Mouse (Mus musculus) forebrain, postnatal 0 days (tissue): ENCODE data around the gene Dmac2. TPM values are rescaled to one million over a fixed set of nuclear protein-coding genes. Genes with fewer than 3 reads are reported as not detected.

Experiments used
- ATAC-seq: fragments of 200-750 bp; cut with Nextera tagmentation; 2 replicates; pipeline ENCODE4 v1.8.0; 2017; ENCODE audit warnings: mild to moderate bottlenecking, moderate library complexity
- DNase-seq: peaks from one replicate; pipeline ENCODE4 v3.0.0-alpha.2; 2015
- H3K27ac ChIP-seq: fragments of 300-500 bp; sonication (generic); 2 replicates; pipeline ENCODE4 v1.5.1; 2014; ENCODE audit warnings: low read depth, mild to moderate bottlenecking, antibody characterized with exemption, low read length, moderate library complexity, mixed read lengths
- H3K27me3 ChIP-seq: fragments of 300-500 bp; sonication (generic); 2 replicates; pipeline ENCODE4 v1.6.1; 2014; ENCODE audit warnings: mild to moderate bottlenecking, low read length, mixed read lengths; ENCODE audit not compliant: insufficient read depth
- H3K36me3 ChIP-seq: fragments of 300-500 bp; sonication (generic); 2 replicates; pipeline ENCODE4 v1.6.1; 2014; ENCODE audit warnings: mild to moderate bottlenecking, moderate library complexity; ENCODE audit not compliant: insufficient read depth
- H3K4me1 ChIP-seq: fragments of 300-500 bp; sonication (generic); 2 replicates; pipeline ENCODE4 v1.6.1; 2014; ENCODE audit warnings: antibody characterized with exemption; ENCODE audit not compliant: insufficient read depth
- H3K4me2 ChIP-seq: fragments of 300-500 bp; sonication (generic); 2 replicates; pipeline ENCODE4 v1.6.1; 2014; ENCODE audit warnings: low read depth, mild to moderate bottlenecking, moderate library complexity
- H3K4me3 ChIP-seq: fragments of 300-500 bp; sonication (generic); 2 replicates; pipeline ENCODE4 v1.5.1; 2014; ENCODE audit warnings: low read depth, low read length, mixed read lengths
- H3K9ac ChIP-seq: fragments of 300-500 bp; sonication (generic); 2 replicates; pipeline ENCODE4 v1.6.1; 2014; ENCODE audit warnings: mild to moderate bottlenecking
- H3K9me3 ChIP-seq: fragments of 300-500 bp; sonication (generic); 2 replicates; pipeline ENCODE4 v1.6.1; 2016; ENCODE audit warnings: low read length
- CTCF ChIP-seq: sonication (generic); IDR thresholded peaks from 2 replicates; pipeline ENCODE4 v1.5.1; 2016; ENCODE audit warnings: antibody characterized with exemption, control low read depth, low read depth
- WGBS: fragments of 180-500 bp; shearing (Covaris S2); extraction: QIAGEN DNeasy Blood & Tissue Kit; methylation state at CpG from one replicate; pipeline ENCODE4 v1.1.7; 2014; 5-methylcytosine and 5-hydroxymethylcytosine counted together
- polyA plus RNA-seq: library from polyadenylated mRNA; unstranded; fragments of >200 nt; fragmentation: Nextera tagmentation; extraction: Ambion mirVana; gene quantifications from 2 replicates; pipeline ENCODE4 v1.2.1, GENCODE M21; 2015
- total RNA-seq: library from RNA; depleted of rRNA; stranded (reverse); fragments of >200 nt; gene quantifications from 2 replicates; pipeline ENCODE4 v1.2.3, GENCODE M21; 2014

Dmac2 gene
- total and polyA plus RNA-seq, 2 experiments from 2014 or later, result 40.6 to 45.8 TPM

DNA sequence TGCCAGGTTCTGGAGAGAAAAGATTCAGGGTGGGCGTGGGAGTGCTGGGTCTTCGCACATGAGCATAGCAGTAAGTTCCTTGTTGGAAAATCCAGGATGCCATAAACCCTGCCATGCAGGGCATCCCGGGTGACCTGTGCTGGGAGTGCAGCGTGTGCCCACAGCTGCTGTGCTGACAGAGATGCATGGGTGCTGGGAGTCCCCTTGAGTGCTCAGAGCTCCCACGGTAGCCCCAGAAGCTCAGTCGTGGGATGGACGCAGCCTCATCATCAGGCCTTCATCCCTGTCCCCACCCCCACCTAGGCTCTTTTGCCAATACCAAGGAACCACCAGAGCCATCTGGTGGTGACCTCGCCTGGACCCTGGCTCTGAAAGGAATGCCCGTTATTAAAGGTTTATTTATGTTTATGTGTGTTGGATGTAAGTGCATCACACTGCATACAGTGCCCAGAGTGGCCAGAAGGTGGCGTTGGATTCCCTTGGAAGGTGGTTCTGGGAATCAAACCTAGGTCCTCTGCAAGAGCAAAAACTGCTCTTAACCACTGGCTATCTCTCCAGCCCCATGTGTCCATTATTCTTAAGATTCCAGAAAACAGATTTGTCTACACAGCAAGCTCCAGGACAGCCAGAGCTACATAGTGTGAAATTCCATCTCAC, 6.5 kb downstream of the Dmac2 start:
- H3K4me2 ChIP-seq, result no peak overlapping the region
- no peak overlapping the region for H3K9ac ChIP-seq
- 74% methylated on average over 10 of the region's 10 CpGs for WGBS
- ATAC-seq (no peak), DNase-seq (peak; percentile 11)
- TF ChIP-seq CTCF, result peak; percentile 53
- H3K36me3 ChIP-seq, result peaks cover 43% of the 10 kb centered on the region
- no peaks in the 10 kb centered on the region for H3K9me3 ChIP-seq
- H3K4me1 ChIP-seq, result no peaks in the 10 kb centered on the region; the same call in 1 of the 2 replicates
- no peaks in the 10 kb centered on the region; the same call in 1 of the 2 replicates for H3K27me3 ChIP-seq
- H3K4me3 ChIP-seq, result no peak overlapping the region
- H3K27ac ChIP-seq, result no peak overlapping the region

DNA sequence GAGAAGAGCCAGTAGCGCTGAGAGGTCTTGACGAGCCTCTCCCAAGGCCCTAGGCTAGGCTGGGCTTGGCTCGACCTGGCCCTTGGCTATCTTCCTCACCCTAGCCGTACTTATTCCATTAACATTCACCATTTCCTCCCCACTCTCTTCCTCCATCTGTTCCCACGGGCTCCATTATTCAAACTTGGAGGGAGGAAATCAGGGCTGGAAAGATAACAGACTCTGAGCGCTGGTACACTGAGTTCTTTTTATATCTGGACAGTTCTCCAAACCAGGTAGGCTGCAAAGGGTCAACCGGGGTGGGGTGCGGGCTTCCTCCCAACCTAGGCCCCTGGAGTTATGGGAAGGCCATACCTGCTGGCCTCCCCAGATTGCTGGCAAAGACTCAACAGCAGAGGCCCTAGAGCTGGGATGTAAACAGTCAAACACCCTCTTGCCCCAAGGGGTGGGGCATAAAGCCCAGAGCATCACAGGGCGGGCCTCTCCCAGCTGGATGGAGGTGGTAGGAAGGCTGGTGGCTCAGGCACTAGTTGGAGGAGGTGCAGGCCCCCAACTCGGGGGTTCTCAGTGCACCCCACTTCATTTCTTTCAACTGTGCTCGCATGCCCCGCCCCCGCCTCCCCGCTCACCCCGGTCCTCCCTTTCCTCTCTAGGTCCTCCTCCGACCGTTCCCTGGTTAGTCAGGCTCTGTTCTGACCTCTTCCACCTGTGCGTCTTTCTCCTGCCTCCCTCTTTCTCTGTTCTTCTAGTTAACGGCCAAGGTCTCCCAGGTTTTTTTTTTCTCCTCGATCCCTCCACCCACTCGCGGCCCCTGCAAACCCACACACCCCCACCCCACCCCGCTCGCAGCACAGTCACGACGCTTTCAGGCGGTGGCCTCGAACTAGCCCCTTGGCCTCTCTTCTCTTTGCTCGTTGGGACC, 7.6 kb downstream of the Dmac2 start, which contains the start of gene B3gnt8:
Gene B3gnt8 (plus strand): TSS at position 146 of the 922 bp plus-strand sequence.
- H3K9me3 ChIP-seq, result no peaks in the 10 kb centered on the region
- H3K27ac ChIP-seq, result no peak within 1 kb of the TSS
- H3K4me2 ChIP-seq, result peak within 1 kb of the TSS; percentile 37
- no peaks in the 10 kb centered on the region; the same call in 1 of the 2 replicates for H3K27me3 ChIP-seq
- no peak for TF ChIP-seq CTCF
- H3K4me1 ChIP-seq, result no peaks in the 10 kb centered on the region; the same call in 1 of the 2 replicates
- WGBS, result 23% methylated on average over 27 of the region's 29 CpGs
- H3K9ac ChIP-seq, result peak within 1 kb of the TSS; percentile 28; the same call in 1 of the 2 replicates
- ATAC-seq (0 out of 2 replicates have a peak, but pooled peaks have one; percentile 6), DNase-seq (no peak)
- peak within 1 kb of the TSS; percentile 11; the same call in 1 of the 2 replicates for H3K4me3 ChIP-seq
- peaks cover 48% of the 10 kb centered on the region for H3K36me3 ChIP-seq

DNA sequence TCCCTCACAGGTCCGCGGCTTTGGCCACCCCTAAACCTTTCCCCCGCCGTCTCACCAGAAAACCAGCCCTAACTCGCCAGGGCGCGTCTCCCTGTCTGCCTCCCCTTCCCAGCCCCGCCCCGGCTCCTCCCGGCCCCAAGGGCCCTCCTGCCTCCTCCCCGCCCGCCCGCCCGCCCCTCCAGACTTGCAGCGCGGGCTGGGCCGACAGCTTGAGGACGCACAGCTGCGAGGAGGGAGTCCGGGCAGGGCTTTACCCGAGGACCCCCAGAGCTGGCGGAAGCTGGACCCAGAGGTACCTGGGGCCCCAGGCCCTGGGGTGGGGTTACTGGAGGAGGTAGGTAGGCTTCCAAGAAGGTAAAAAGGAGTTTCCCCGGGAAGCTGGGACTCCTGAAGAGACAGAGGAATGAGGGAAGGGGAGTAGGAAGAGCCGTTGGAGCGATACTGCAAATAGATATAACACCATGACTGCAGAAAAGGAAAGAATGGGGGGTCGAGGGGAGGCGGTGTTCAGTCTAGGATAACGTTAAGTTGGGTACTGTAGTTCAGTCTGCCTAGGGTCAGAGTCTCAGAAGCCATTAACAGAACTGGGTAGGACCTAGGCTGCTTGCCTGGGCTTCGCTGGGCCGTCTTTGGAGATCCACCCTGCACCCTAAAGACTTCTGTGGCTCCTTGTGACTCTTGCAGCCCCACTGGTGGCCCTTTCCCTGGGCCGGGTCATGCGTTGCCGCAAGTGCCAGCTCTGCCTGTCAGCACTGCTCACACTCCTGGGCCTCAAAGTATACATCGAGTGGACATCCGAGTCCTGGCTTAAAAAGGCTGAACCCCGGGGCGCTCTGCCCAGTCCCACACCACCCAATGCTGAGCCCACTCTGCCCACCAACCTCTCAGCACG, 8.5 kb downstream of the Dmac2 start:
- peak overlapping the region; percentile 37 for H3K4me2 ChIP-seq
- H3K27me3 ChIP-seq, result no peaks in the 10 kb centered on the region; the same call in 1 of the 2 replicates
- ATAC-seq, result peak; percentile 34; the same call in 1 of the 2 replicates
- peak overlapping the region; percentile 11; the same call in 1 of the 2 replicates for H3K4me3 ChIP-seq
- DNase-seq, result no peak
- peak overlapping the region; percentile 28; the same call in 1 of the 2 replicates for H3K9ac ChIP-seq
- H3K9me3 ChIP-seq, result no peaks in the 10 kb centered on the region
- H3K27ac ChIP-seq, result no peak overlapping the region
- whole genome bisulfite sequencing, result 21% methylated on average over 38 of the region's 38 CpGs
- no peaks in the 10 kb centered on the region; the same call in 1 of the 2 replicates for H3K4me1 ChIP-seq
- no peak for TF ChIP-seq CTCF
- H3K36me3 ChIP-seq, result peaks cover 47% of the 10 kb centered on the region

DNA sequence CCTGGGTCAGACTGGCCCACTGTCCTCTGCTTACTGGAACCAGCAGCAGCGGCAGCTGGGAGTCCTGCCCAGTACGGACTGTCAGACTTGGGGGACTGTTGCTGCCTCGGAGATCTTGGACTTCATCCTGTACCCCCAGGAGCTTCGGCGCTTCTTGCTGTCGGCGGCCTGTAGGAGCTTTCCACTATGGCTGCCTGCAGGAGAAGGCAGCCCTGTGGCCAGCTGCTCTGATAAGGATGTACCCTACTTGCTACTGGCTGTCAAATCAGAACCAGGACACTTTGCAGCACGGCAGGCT, 9.1 kb downstream of the Dmac2 start:
- H3K9me3 ChIP-seq, result no peaks in the 10 kb centered on the region
- H3K27me3 ChIP-seq, result no peaks in the 10 kb centered on the region; the same call in 1 of the 2 replicates
- H3K4me2 ChIP-seq, result no peak overlapping the region
- no peak overlapping the region for H3K27ac ChIP-seq
- no peak overlapping the region for H3K4me3 ChIP-seq
- no peak for TF ChIP-seq CTCF
- ATAC-seq, result no peak
- H3K9ac ChIP-seq, result no peak overlapping the region
- 66% methylated on average over 8 of the region's 8 CpGs for WGBS
- peaks cover 48% of the 10 kb centered on the region for H3K36me3 ChIP-seq
- H3K4me1 ChIP-seq, result no peaks in the 10 kb centered on the region; the same call in 1 of the 2 replicates
- no peak for DNase-seq

DNA sequence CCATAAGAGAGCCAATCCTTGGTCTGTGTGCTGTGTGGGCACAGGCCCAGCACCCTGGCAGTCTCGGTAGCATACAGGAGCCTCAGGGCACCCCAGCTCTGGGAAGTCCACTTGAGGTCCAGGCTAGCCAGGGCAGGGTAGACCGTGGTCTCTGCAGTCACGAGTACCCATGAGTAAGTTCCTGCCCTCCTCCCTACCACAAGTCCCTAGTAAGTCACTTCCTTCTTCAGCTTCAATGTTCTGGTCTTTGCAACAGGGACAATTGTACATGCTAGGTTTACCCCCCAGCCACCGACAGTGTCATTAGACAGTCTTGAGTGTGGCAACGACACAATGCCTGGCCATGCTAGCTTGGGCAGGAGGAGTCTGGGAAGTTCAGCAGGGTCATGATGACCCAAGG, 13.5 kb downstream of the Dmac2 start:
- H3K4me2 ChIP-seq, result no peak overlapping the region
- 92% methylated on average over 5 of the region's 5 CpGs for WGBS
- ATAC-seq (no peak), DNase-seq (no peak)
- H3K27ac ChIP-seq, result no peak overlapping the region
- H3K4me3 ChIP-seq, result no peak overlapping the region
- H3K36me3 ChIP-seq, result peaks cover 68% of the 10 kb centered on the region
- TF ChIP-seq CTCF, result no peak
- H3K9me3 ChIP-seq, result no peaks in the 10 kb centered on the region
- no peaks in the 10 kb centered on the region; the same call in 1 of the 2 replicates for H3K27me3 ChIP-seq
- no peaks in the 10 kb centered on the region for H3K4me1 ChIP-seq
- no peak overlapping the region for H3K9ac ChIP-seq

DNA sequence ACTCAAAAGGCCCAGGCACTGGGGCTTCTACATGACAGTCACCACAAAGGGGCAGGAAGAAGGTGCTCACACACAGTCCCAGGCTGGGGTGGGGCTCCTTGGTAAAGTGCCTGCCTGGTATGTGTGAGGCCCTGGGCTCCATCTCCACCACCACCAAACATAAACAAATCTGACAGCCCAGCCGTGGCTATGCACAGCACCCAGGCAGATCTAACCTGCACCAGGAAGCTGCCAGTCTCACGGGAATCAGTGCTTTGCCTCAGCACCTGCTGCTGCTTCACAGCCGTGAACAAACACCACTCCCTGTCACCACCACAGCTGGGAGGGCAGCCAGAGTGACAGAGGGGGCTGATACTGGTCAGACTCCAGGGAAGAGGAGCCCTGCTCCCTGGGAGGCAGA, 17.2 kb downstream of the Dmac2 start:
- Histone ChIP-seq H3K9ac (no peak overlapping the region), H3K27me3 (no peaks in the 10 kb centered on the region), H3K4me2 (no peak overlapping the region), H3K27ac (no peak overlapping the region), H3K9me3 (no peaks in the 10 kb centered on the region), H3K4me1 (no peaks in the 10 kb centered on the region), H3K4me3 (no peak overlapping the region), H3K36me3 (peaks cover 66% of the 10 kb centered on the region)
- 83% methylated on average over 3 of the region's 3 CpGs for WGBS
- no peak for TF ChIP-seq CTCF
- ATAC-seq (no peak), DNase-seq (no peak)
